Mouse (Mus musculus) CH12.LX (cell line): ENCODE data around the gene Plpp3. TPM values are rescaled to one million over a fixed set of nuclear protein-coding genes. Genes with fewer than 3 reads are reported as not detected.

Experiments used
- DNase-seq: peaks from one replicate; pipeline ENCODE4 v3.0.0-alpha.2; 2013; ENCODE audit errors: extremely low read depth
- H3K27ac ChIP-seq: 2 replicates; pipeline ENCODE4 v1.5.1; 2012; ENCODE audit warnings: low read depth, mild to moderate bottlenecking, control low read depth, moderate library complexity; ENCODE audit not compliant: insufficient read depth
- H3K27me3 ChIP-seq: replicated peaks from 2 replicates; pipeline ENCODE3; 2012; ENCODE audit warnings: inconsistent platforms
- H3K36me3 ChIP-seq, 2 experiments: replicated peaks in 1 of 2; 2 replicates each; pipeline versions ENCODE3 to v1.6.1; 2012; ENCODE audit warnings: inconsistent platforms in 1 of 2, low read length in 1 of 2, mild to moderate bottlenecking in 1 of 2, mixed read lengths in 1 of 2, moderate library complexity in 1 of 2; ENCODE audit not compliant: control insufficient read depth in 1 of 2, insufficient read depth in 1 of 2
- H3K4me1 ChIP-seq, 2 experiments: 2 replicates each; pipeline ENCODE4 v1.6.1; 2012; ENCODE audit warnings: inconsistent platforms in 1 of 2, moderate library complexity in 1 of 2; ENCODE audit not compliant: insufficient read depth in 2 of 2, control insufficient read depth in 1 of 2
- H3K4me2 ChIP-seq: 2 replicates; pipeline ENCODE4 v1.6.1; 2012; ENCODE audit warnings: low read depth, mild to moderate bottlenecking, control low read depth; ENCODE audit not compliant: poor library complexity, insufficient read depth, severe bottlenecking
- H3K4me3 ChIP-seq, 3 experiments: fragments of 150-350 bp in 1 of 3; sonication (generic) in 1 of 3; replicated peaks in 1 of 3; 2 replicates each; pipeline versions ENCODE3 to v1.5.1; 2011 to 2012; ENCODE audit warnings: low read depth in 2 of 3, low read length in 2 of 3, mild to moderate bottlenecking in 2 of 3, moderate library complexity in 2 of 3, control low read depth in 1 of 3, improper control_type of control experiment in 1 of 3, inconsistent platforms in 1 of 3, mixed read lengths in 1 of 3; ENCODE audit not compliant: poor library complexity in 1 of 3
- H3K79me2 ChIP-seq: replicated peaks from 2 replicates; pipeline ENCODE4 v1.6.1; 2012; ENCODE audit warnings: mild to moderate bottlenecking, moderate library complexity; ENCODE audit not compliant: control insufficient read depth, poor library complexity, insufficient read depth, severe bottlenecking; ENCODE audit errors: extremely low read depth
- H3K9ac ChIP-seq: 2 replicates; pipeline ENCODE4 v1.6.1; 2012; ENCODE audit warnings: low read depth, mild to moderate bottlenecking, control low read depth, moderate library complexity; ENCODE audit not compliant: insufficient read depth
- H3K9me3 ChIP-seq: replicated peaks from 2 replicates; pipeline ENCODE3; 2012; ENCODE audit warnings: low read length, inconsistent platforms, mixed read lengths
- BHLHE40 ChIP-seq: IDR thresholded peaks from 2 replicates; pipeline ENCODE4 v1.6.1; 2011; ENCODE audit warnings: mild to moderate bottlenecking, low read depth, low read length, improper control_type of control experiment
- CHD1 ChIP-seq: IDR thresholded peaks from 2 replicates; pipeline ENCODE4 v1.6.1; 2012; ENCODE audit warnings: low read depth, low read length, improper control_type of control experiment, inconsistent platforms
- CTCF ChIP-seq, 2 experiments: IDR thresholded peaks in 1 of 2; conservative IDR thresholded peaks in 1 of 2; 2 replicates each; pipeline ENCODE4 v1.5.1; 2011 to 2012; ENCODE audit warnings: low read depth in 2 of 2, low read length in 2 of 2, improper control_type of control experiment in 1 of 2, inconsistent platforms in 1 of 2, mild to moderate bottlenecking in 1 of 2, moderate library complexity in 1 of 2
- ELF1 ChIP-seq: IDR thresholded peaks from 2 replicates; pipeline ENCODE4 v1.6.1; 2014; ENCODE audit warnings: low read depth, mild to moderate bottlenecking, inconsistent platforms, low read length, improper control_type of control experiment
- EP300 ChIP-seq: IDR thresholded peaks from 2 replicates; pipeline ENCODE4 v1.6.1; 2011; ENCODE audit warnings: low read length, improper control_type of control experiment
- ETS1 ChIP-seq: conservative IDR thresholded peaks from 2 replicates; pipeline ENCODE4 v1.6.1; 2012; ENCODE audit warnings: low read depth, mild to moderate bottlenecking, inconsistent platforms, low read length, improper control_type of control experiment, moderate library complexity
- GABPA ChIP-seq: IDR thresholded peaks from 2 replicates; pipeline ENCODE4 v1.6.1; 2012; ENCODE audit warnings: low read depth, low read length, improper control_type of control experiment, inconsistent platforms; ENCODE audit not compliant: insufficient replicate concordance
- HCFC1 ChIP-seq: IDR thresholded peaks from 2 replicates; pipeline ENCODE4 v1.6.1; 2012; ENCODE audit warnings: low read depth, mild to moderate bottlenecking, inconsistent platforms, low read length, improper control_type of control experiment
- IRF4 ChIP-seq: IDR thresholded peaks from 2 replicates; pipeline ENCODE4 v1.6.1; 2014; ENCODE audit warnings: low read depth, mild to moderate bottlenecking, inconsistent platforms, low read length, improper control_type of control experiment
- JUND ChIP-seq: conservative IDR thresholded peaks from 2 replicates; pipeline ENCODE4 v1.6.1; 2011; ENCODE audit warnings: low read depth, low read length, improper control_type of control experiment
- KAT2A ChIP-seq: IDR thresholded peaks from 2 replicates; pipeline ENCODE4 v1.6.1; 2012; ENCODE audit warnings: low read length, improper control_type of control experiment, inconsistent platforms; ENCODE audit not compliant: insufficient replicate concordance
- MAX ChIP-seq: IDR thresholded peaks from 2 replicates; pipeline ENCODE4 v1.6.1; 2011; ENCODE audit warnings: low read length, improper control_type of control experiment
- MEF2A ChIP-seq: IDR thresholded peaks from 2 replicates; pipeline ENCODE4 v1.6.1; 2014; ENCODE audit warnings: low read depth, mild to moderate bottlenecking, inconsistent platforms, low read length, improper control_type of control experiment, borderline replicate concordance
- MXI1 ChIP-seq: IDR thresholded peaks from 2 replicates; pipeline ENCODE4 v1.6.1; 2011; ENCODE audit warnings: mild to moderate bottlenecking, low read depth, low read length, improper control_type of control experiment
- NRF1 ChIP-seq: IDR thresholded peaks from 2 replicates; pipeline ENCODE4 v1.6.1; 2014; ENCODE audit warnings: low read depth, mild to moderate bottlenecking, inconsistent platforms, low read length, improper control_type of control experiment, moderate library complexity
- RAD21 ChIP-seq: IDR thresholded peaks from 2 replicates; pipeline ENCODE4 v1.6.1; 2011; ENCODE audit warnings: low read depth, mild to moderate bottlenecking, low read length, improper control_type of control experiment, moderate library complexity
- TBP ChIP-seq: conservative IDR thresholded peaks from 2 replicates; pipeline ENCODE4 v1.6.1; 2011; ENCODE audit warnings: low read depth, low read length, improper control_type of control experiment
- TCF12 ChIP-seq: IDR thresholded peaks from 2 replicates; pipeline ENCODE4 v1.6.1; 2014; ENCODE audit warnings: low read depth, mild to moderate bottlenecking, inconsistent platforms, low read length, improper control_type of control experiment
- USF2 ChIP-seq: conservative IDR thresholded peaks from 2 replicates; pipeline ENCODE4 v1.6.1; 2011; ENCODE audit warnings: low read depth, low read length, improper control_type of control experiment
- ZC3H11A ChIP-seq: IDR thresholded peaks from 2 replicates; pipeline ENCODE4 v1.6.1; 2012; ENCODE audit warnings: low read depth, mild to moderate bottlenecking, inconsistent platforms, low read length, improper control_type of control experiment
- ZKSCAN1 ChIP-seq: IDR thresholded peaks from 2 replicates; pipeline ENCODE4 v1.6.1; 2012; ENCODE audit warnings: low read depth, inconsistent platforms, low read length, improper control_type of control experiment, borderline replicate concordance
- ZMIZ1 ChIP-seq: IDR thresholded peaks from 2 replicates; pipeline ENCODE4 v1.6.1; 2012; ENCODE audit warnings: low read depth, mild to moderate bottlenecking, inconsistent platforms, low read length, improper control_type of control experiment
- dilution Hi-C: fragments of 300-500 bp; cut with MboI; formaldehyde crosslinking; loops from 2 replicates; pipeline ENCODE4 v1.14.3; 2020; ENCODE audit warnings: low sequenced_read_pairs; ENCODE audit not compliant: extremely low pct_unique_long_range_greater_than_20kb, extremely low pct_ligation_motif_present
- in situ Hi-C: fragments of 300-500 bp; cut with MboI; formaldehyde crosslinking; loops from 3 replicates; pipeline ENCODE4 v1.14.3; 2019; ENCODE audit warnings: low sequenced_read_pairs, low pct_ligation_motif_present, low pct_unique_long_range_greater_than_20kb, mixed read lengths
- polyA plus RNA-seq: library from polyadenylated mRNA; unstranded; fragments of >175 nt; gene quantifications from 2 replicates; pipeline ENCODE4 v1.2.1, GENCODE M21; 2012; ENCODE audit warnings: low read depth; ENCODE audit not compliant: insufficient read length
- total RNA-seq, 2 experiments: library from RNA; depleted of rRNA; stranded (reverse); fragments of 300-350 nt in 1 of 2; fragments of >200 nt in 1 of 2; gene quantifications; 2 replicates each; pipeline ENCODE4 v1.2.3; 2012 to 2014

The Plpp3 gene
- total and polyA plus RNA-seq, 3 experiments = 0.34 to 1.6 (median 1.2) TPM

- H3K4me1 ChIP-seq = peaks cover 9 to 40% of the 10 kb centered on the region in 2 experiments
- TF ChIP-seq ZC3H11A (no peak), ZKSCAN1 (no peak), CHD1 (no peak), IRF4 (no peak), MXI1 (no peak), BHLHE40 (no peak), TCF12 (no peak), RAD21 (no peak), JUND (no peak), NRF1 (no peak), HCFC1 (no peak), ETS1 (no peak), CTCF (conservative IDR thresholded peaks at IDR 0.05 in 1 of 2, IDR thresholded peaks at IDR 0.05 in 1 of 2; ENCODE audit: low read depth in 2 of 2, low read length in 2 of 2) (no peak), MAX (no peak)
- TF ChIP-seq, all 38 proteins: peak for 0
- no peak for DNase-seq
- in situ Hi-C loops (no loop called here), dilution Hi-C loops (no loop called here)
- no peak overlapping the region for H3K27ac ChIP-seq
- peaks cover 4% of the 10 kb centered on the region for H3K27me3 ChIP-seq
- H3K9ac ChIP-seq = no peak overlapping the region
- H3K9me3 ChIP-seq = no peaks in the 10 kb centered on the region
- H3K4me3 ChIP-seq = no peak overlapping the region
- H3K36me3 ChIP-seq = no peaks in the 10 kb centered on the region
- H3K79me2 ChIP-seq = no peaks in the 10 kb centered on the region
- no peak overlapping the region for H3K4me2 ChIP-seq
These were observed 107.9 kb downstream of the Plpp3 start for GRCm38 (mm10) chr4:105265041-105265440.

- Histone ChIP-seq H3K79me2 (no peaks in the 10 kb centered on the region), H3K4me1 (peaks cover 9 to 38% of the 10 kb centered on the region in 2 experiments), H3K9ac (no peak overlapping the region), H3K4me3 (no peak overlapping the region), H3K9me3 (no peaks in the 10 kb centered on the region), H3K36me3 (no peaks in the 10 kb centered on the region), H3K27ac (no peak overlapping the region), H3K27me3 (peaks cover 4% of the 10 kb centered on the region), H3K4me2 (no peak overlapping the region)
- no peak for DNase-seq
- in situ Hi-C loops (no loop called here), dilution Hi-C loops (no loop called here)
- no peak for TF ChIP-seq ZMIZ1
- TF ChIP-seq HCFC1 = no peak
- no peak for TF ChIP-seq MAX
- TF ChIP-seq EP300 = no peak
- no peak for TF ChIP-seq BHLHE40
- TF ChIP-seq TBP = no peak
- TF ChIP-seq ZKSCAN1 = no peak
- no peak for TF ChIP-seq ETS1
- no peak for TF ChIP-seq ELF1
- TF ChIP-seq CTCF (conservative IDR thresholded peaks at IDR 0.05 in 1 of 2, IDR thresholded peaks at IDR 0.05 in 1 of 2; ENCODE audit: low read depth in 2 of 2, low read length in 2 of 2) = no peak
- no peak for TF ChIP-seq GABPA
- TF ChIP-seq USF2 = no peak
- TF ChIP-seq MEF2A = no peak
- TF ChIP-seq MXI1 = no peak
- no peak for TF ChIP-seq KAT2A
- no peak for TF ChIP-seq ZC3H11A
These were observed 108.5 kb downstream of the Plpp3 start for GRCm38 (mm10) chr4:105265678-105266077.
